8 mouse cellular contexts compared by ENCODE assay signal in genomic region chr5:141043654-141044447, GRCm38 (mm10). TPM values are rescaled to one million over a fixed set of nuclear protein-coding genes. Genes with fewer than 3 reads are reported as not detected.
DNase-seq lines count a peak whose midpoint lies in the region; ATAC-seq lines count a peak whose summit lies in the region.

No protein-coding gene starts in this region.

- no peak overlapping the region for H3K27ac ChIP-seq in heart, embryonic 13.5 days (replicated peaks)
- H3K27ac ChIP-seq in midbrain, embryonic 14.5 days (replicated peaks; ENCODE audit: low read depth, low read length) = no peak overlapping the region

- 0 out of 2 replicates have a peak overlapping the region, but pooled peaks have one; percentile 8 for H3K4me3 ChIP-seq in heart, embryonic 13.5 days
- H3K4me3 ChIP-seq in midbrain, embryonic 14.5 days (replicated peaks; ENCODE audit: low read depth, low read length) = no peak overlapping the region

- peaks cover 2% of the 10 kb centered on the region; the same call in 1 of the 2 replicates for H3K27me3 ChIP-seq in heart, embryonic 13.5 days (replicated peaks)
- no peaks in the 10 kb centered on the region for H3K27me3 ChIP-seq in midbrain, embryonic 14.5 days (ENCODE audit: control insufficient read depth, insufficient read depth, low read length)

- H3K36me3 ChIP-seq in heart, embryonic 13.5 days = no peaks in the 10 kb centered on the region
- H3K36me3 ChIP-seq in midbrain, embryonic 14.5 days (ENCODE audit: control insufficient read depth, insufficient read depth, low read length) = no peaks in the 10 kb centered on the region

- H3K9ac ChIP-seq in heart, embryonic 13.5 days = no peak overlapping the region
- H3K9ac ChIP-seq in midbrain, embryonic 14.5 days (replicated peaks; ENCODE audit: low read length) = no peak overlapping the region

- H3K9me3 ChIP-seq in heart, embryonic 13.5 days = no peaks in the 10 kb centered on the region
- no peaks in the 10 kb centered on the region for H3K9me3 ChIP-seq in midbrain, embryonic 14.5 days (ENCODE audit: control insufficient read depth, low read length)

- ATAC-seq in heart, embryonic 13.5 days (ENCODE audit: extremely low read depth, insufficient number of reproducible peaks, low FRiP score, low TSS enrichment) = no peak
- peak; percentile 77; the same call in 1 of the 2 replicates for ATAC-seq in neutrophil, adult 5-6 weeks (ENCODE audit: extremely low read depth, insufficient number of reproducible peaks, low FRiP score, poor library complexity, severe bottlenecking)
- no peak for ATAC-seq in midbrain, embryonic 14.5 days (ENCODE audit: low FRiP score, low TSS enrichment)

- 0 out of 2 replicates have a peak, but pooled peaks cover 2% of the 10 kb centered on the region for H3K4me1 ChIP-seq in heart, embryonic 13.5 days
- H3K4me1 ChIP-seq in midbrain, embryonic 14.5 days (ENCODE audit: control insufficient read depth, insufficient read depth, low read length) = no peaks in the 10 kb centered on the region

- H3K4me2 ChIP-seq in heart, embryonic 13.5 days = peak overlapping the region; percentile 10
- no peak overlapping the region for H3K4me2 ChIP-seq in midbrain, embryonic 14.5 days (ENCODE audit: low read length)

- DNase-seq in heart, postnatal 4 days = no peak
- peak; percentile 83 for DNase-seq in T-cell, adult 2 months (ENCODE audit: low spot score)
- DNase-seq in left cerebral cortex, adult 8-10 months (ENCODE audit: low spot score in 2 of 2) = peak; percentile 6 to 14
- DNase-seq in gastrocnemius, postnatal 4 days (ENCODE audit: low spot score in 2 of 2) = no peak
- no peak for DNase-seq in midbrain, embryonic 14.5 days
- no peak for DNase-seq in adrenal gland, adult 8-10 months

- 46% methylated on average over 19 of the region's 19 CpGs for WGBS in heart, embryonic 13.5 days
- 67% methylated on average over 19 of the region's 19 CpGs for WGBS in midbrain, embryonic 14.5 days

RNA-seq across cellular contexts. Expression of gene Card11, which starts 43.5 kb away (rescaled TPM):
- polyA plus RNA-seq in heart, embryonic 13.5 days (2015; fragmentation: Nextera tagmentation; extraction: Ambion mirVana) = 0.27 TPM in 2 replicates
- total RNA-seq in heart, postnatal 4 days (2021) = under 1 TPM; 0.14 to 0.38 TPM
- total RNA-seq in left cerebral cortex, adult 8-10 months (2022) = 1 to 10 TPM in 1 of 4 experiments, under 1 TPM in 3; 0.30 to 1.6 (median 0.58) TPM
- 74.3 and 78.4 TPM in 2 replicates for total RNA-seq in neutrophil, adult 5-6 weeks (2017)
- total RNA-seq in gastrocnemius, postnatal 4 days (2021) = under 1 TPM; 0.20 to 0.26 TPM
- polyA plus RNA-seq in midbrain, embryonic 14.5 days (2014; fragmentation: Nextera tagmentation; extraction: Ambion mirVana) = 0.28 TPM in 1 of 2 replicates, not detected in the other
- total RNA-seq in adrenal gland, adult 8-10 months (2022) = 1 to 10 TPM in 1 of 4 experiments, under 1 TPM in 3; 0.49 to 1.3 (median 0.85) TPM

Comparison
In these comparisons a context has a peak if more than half of its experiments do, and no peak if none do; other contexts are left out.
1. DNase-seq: peak in T-cell, adult 2 months (single experiment) and left cerebral cortex, adult 8-10 months (2 of 2); none in heart, postnatal 4 days (single experiment), gastrocnemius, postnatal 4 days (0 of 2), midbrain, embryonic 14.5 days (single experiment) and adrenal gland, adult 8-10 months (single experiment).
2. RNA of gene Card11, which starts 43.5 kb away (total RNA-seq): 74.3 to 78.4 TPM in neutrophil, adult 5-6 weeks; 0.49 to 1.3 TPM in adrenal gland, adult 8-10 months, 0.30 to 1.6 TPM in left cerebral cortex, adult 8-10 months, 0.14 to 0.38 TPM in heart, postnatal 4 days and 0.20 to 0.26 TPM in gastrocnemius, postnatal 4 days; every median in the first group is over 10 times any median in the second.